In genomic region chr7:51633230-51633844, GRCm38 (mm10) we compare ENCODE assay signal across 20 mouse cellular contexts. TPM values are rescaled to one million over a fixed set of nuclear protein-coding genes. Genes with fewer than 3 reads are reported as not detected.
DNase-seq lines count a peak whose midpoint lies in the region; ATAC-seq and TF ChIP-seq lines count a peak whose summit lies in the region.
"Had no signal": no experiment of that assay in that cellular context is flagged by ENCODE, and none has a peak within 500 bp of the region (broad histone marks: within the 10 kb centered on the region; RNA-seq: fewer than 3 reads in every experiment).

No protein-coding gene starts in this region.

- TF ChIP-seq CTCF in midbrain, postnatal 0 days (IDR thresholded peaks at IDR 0.05): no peak

- peak overlapping the region; percentile 63 for H3K27ac ChIP-seq in forebrain, embryonic 12.5 days
- H3K27ac ChIP-seq in forebrain, embryonic 15.5 days (replicated peaks): peak overlapping the region; percentile 83
- peak overlapping the region; percentile 78 for H3K27ac ChIP-seq in hindbrain, embryonic 15.5 days (replicated peaks)
- peak overlapping the region; percentile 74 for H3K27ac ChIP-seq in midbrain, postnatal 0 days (ENCODE audit: low read depth, low read length)
- H3K27ac ChIP-seq: heart, embryonic 10.5 days; kidney, embryonic 15.5 days; limb, embryonic 10.5 days; macrophage had no signal

- H3K9ac ChIP-seq in forebrain, embryonic 12.5 days: no peak overlapping the region
- H3K9ac ChIP-seq in forebrain, embryonic 15.5 days (replicated peaks): 0 out of 2 replicates have a peak overlapping the region, but pooled peaks have one; percentile 7
- no peak overlapping the region for H3K9ac ChIP-seq in hindbrain, embryonic 15.5 days
- H3K9ac ChIP-seq in midbrain, postnatal 0 days (replicated peaks; ENCODE audit: low read length, poor library complexity, severe bottlenecking): 0 out of 2 replicates have a peak overlapping the region, but pooled peaks have one; percentile 29
- H3K9ac ChIP-seq: kidney, embryonic 15.5 days; lung, embryonic 14.5 days had no signal

- no peak overlapping the region for H3K4me3 ChIP-seq in forebrain, embryonic 12.5 days (replicated peaks)
- H3K4me3 ChIP-seq in forebrain, embryonic 15.5 days: 0 out of 2 replicates have a peak overlapping the region, but pooled peaks have one; percentile 5
- H3K4me3 ChIP-seq in hindbrain, embryonic 15.5 days: peak overlapping the region; percentile 8; the same call in 1 of the 2 replicates
- H3K4me3 ChIP-seq in midbrain, postnatal 0 days (ENCODE audit: low read depth, low read length): peak overlapping the region; percentile 14; the same call in 1 of the 2 replicates
- H3K4me3 ChIP-seq: heart, embryonic 10.5 days; kidney, embryonic 15.5 days; limb, embryonic 10.5 days had no signal

- H3K27me3 ChIP-seq in forebrain, embryonic 12.5 days: peaks cover 20% of the 10 kb centered on the region; the same call in 1 of the 2 replicates
- no peaks in the 10 kb centered on the region for H3K27me3 ChIP-seq in forebrain, embryonic 15.5 days
- H3K27me3 ChIP-seq in hindbrain, embryonic 15.5 days: peaks cover 18% of the 10 kb centered on the region
- peaks cover 4% of the 10 kb centered on the region; the same call in 1 of the 2 replicates for H3K27me3 ChIP-seq in midbrain, postnatal 0 days (ENCODE audit: insufficient read depth, low read length)

- H3K36me3 ChIP-seq in forebrain, embryonic 12.5 days (replicated peaks): no peaks in the 10 kb centered on the region
- no peaks in the 10 kb centered on the region for H3K36me3 ChIP-seq in forebrain, embryonic 15.5 days
- no peaks in the 10 kb centered on the region for H3K36me3 ChIP-seq in hindbrain, embryonic 15.5 days
- no peaks in the 10 kb centered on the region for H3K36me3 ChIP-seq in midbrain, postnatal 0 days (ENCODE audit: insufficient read depth, low read length)
- H3K36me3 ChIP-seq: heart, embryonic 10.5 days; kidney, embryonic 15.5 days; limb, embryonic 10.5 days had no signal

- H3K4me1 ChIP-seq in forebrain, embryonic 12.5 days: peaks cover 6% of the 10 kb centered on the region
- H3K4me1 ChIP-seq in forebrain, embryonic 15.5 days: peaks cover 14% of the 10 kb centered on the region
- H3K4me1 ChIP-seq in hindbrain, embryonic 15.5 days (replicated peaks): 0 out of 2 replicates have a peak, but pooled peaks cover 5% of the 10 kb centered on the region
- H3K4me1 ChIP-seq in midbrain, postnatal 0 days (ENCODE audit: insufficient read depth, low read length): no peaks in the 10 kb centered on the region
- H3K4me1 ChIP-seq: heart, embryonic 10.5 days; kidney, embryonic 15.5 days; limb, embryonic 10.5 days had no signal

- no peak overlapping the region; the same call in 1 of the 2 replicates for H3K4me2 ChIP-seq in forebrain, embryonic 12.5 days
- H3K4me2 ChIP-seq in forebrain, embryonic 15.5 days (replicated peaks): peak overlapping the region; percentile 39
- peak overlapping the region; percentile 48 for H3K4me2 ChIP-seq in hindbrain, embryonic 15.5 days
- H3K4me2 ChIP-seq in midbrain, postnatal 0 days (ENCODE audit: low read depth, low read length, poor library complexity, severe bottlenecking): peak overlapping the region; percentile 43
- H3K4me2 ChIP-seq: kidney, embryonic 15.5 days; liver, embryonic 11.5 days; lung, embryonic 14.5 days had no signal

- peak; percentile 64 for DNase-seq in midbrain, postnatal 0 days (ENCODE audit: low spot score)
- no peak for DNase-seq in layer of hippocampus, adult 8-10 months (ENCODE audit: low spot score in 2 of 2)
- DNase-seq in frontal cortex, postnatal 10 days (ENCODE audit: low spot score in 2 of 2): no peak
- no peak for DNase-seq in cerebellum, adult 11-12 months
- DNase-seq: adrenal gland, postnatal 36 days; cerebellum, adult 8-10 months; gastrocnemius, postnatal 25 days; heart, postnatal 10 days; lung, embryonic 14.5 days; thymus, postnatal 36 days had no signal

- WGBS in forebrain, embryonic 12.5 days: 2% methylated on average over 7 of the region's 7 CpGs
- 2% methylated on average over 7 of the region's 7 CpGs for WGBS in forebrain, embryonic 15.5 days
- 5% methylated on average over 7 of the region's 7 CpGs for WGBS in hindbrain, embryonic 15.5 days
- 4% methylated on average over 7 of the region's 7 CpGs for WGBS in midbrain, postnatal 0 days

- no peaks in the 10 kb centered on the region for H3K9me3 ChIP-seq in forebrain, embryonic 12.5 days
- H3K9me3 ChIP-seq in forebrain, embryonic 15.5 days: no peaks in the 10 kb centered on the region
- no peaks in the 10 kb centered on the region for H3K9me3 ChIP-seq in hindbrain, embryonic 15.5 days
- H3K9me3 ChIP-seq in midbrain, postnatal 0 days (ENCODE audit: low read length): no peaks in the 10 kb centered on the region
- H3K9me3 ChIP-seq: heart, embryonic 10.5 days; kidney, embryonic 15.5 days; limb, embryonic 10.5 days had no signal

- peak; percentile 77 for ATAC-seq in forebrain, embryonic 12.5 days (ENCODE audit: low FRiP score)
- peak; percentile 61 for ATAC-seq in forebrain, embryonic 15.5 days (replicated peaks)
- ATAC-seq in hindbrain, embryonic 15.5 days (ENCODE audit: low FRiP score, low read depth): peak; percentile 77
- ATAC-seq in midbrain, postnatal 0 days (ENCODE audit: low FRiP score): peak; percentile 42; the same call in 1 of the 2 replicates
- ATAC-seq: intestine, embryonic 16.5 days had no signal

RNA-seq across cellular contexts. Expression of gene Slc17a6, which starts 11.5 kb away (rescaled TPM):
- 38.4 and 39.4 TPM in 2 replicates for polyA plus RNA-seq in forebrain, embryonic 12.5 days (2016; fragmentation: Nextera tagmentation; extraction: Ambion mirVana)
- polyA plus RNA-seq in forebrain, embryonic 15.5 days (2015; fragmentation: Nextera tagmentation; extraction: Ambion mirVana): 44.8 and 46.1 TPM in 2 replicates
- 97.5 and 105 TPM in 2 replicates for polyA plus RNA-seq in hindbrain, embryonic 15.5 days (2015; fragmentation: Nextera tagmentation; extraction: Ambion mirVana)
- 214 and 225 TPM in 2 replicates for total RNA-seq in midbrain, postnatal 0 days (2014; rRNA removed)
- 161 and 162 TPM in 2 replicates for polyA plus RNA-seq in midbrain, postnatal 0 days (2015; fragmentation: Nextera tagmentation; extraction: Ambion mirVana)
- 10 to 100 TPM; 15.1 to 21.9 (median 21.1) TPM for total RNA-seq in layer of hippocampus, adult 8-10 months (2022)
- total RNA-seq: gastrocnemius, postnatal 25 days; heart, postnatal 10 days; monocyte, adult 5-6 weeks had no signal
- polyA plus RNA-seq: heart, embryonic 10.5 days; kidney, embryonic 15.5 days; limb, embryonic 10.5 days; liver, embryonic 11.5 days; lung, embryonic 14.5 days; macrophage had no signal

Comparison
In these comparisons a context has a peak if more than half of its experiments do, and no peak if none do; other contexts are left out.
1. H3K9ac ChIP-seq: peak in forebrain, embryonic 15.5 days (single experiment) and midbrain, postnatal 0 days (single experiment); none in forebrain, embryonic 12.5 days (single experiment) and hindbrain, embryonic 15.5 days (single experiment).
2. Peak in every context shown above with its lines, with median percentiles within 50 percentile points of each other: ATAC-seq and H3K27ac ChIP-seq.